Mouse (Mus musculus) hindbrain, embryonic 14.5 days (tissue): ENCODE measurements at regions not wholly inside any gene's neighbourhood (a gene's known extent, or its start where the extent isn't known, plus 50 kb on each side); places are given as distances from the start of the nearest gene placed in this dataset.
A peak's percentile ranks its signal among the peaks of the same experiment; 100 is the strongest.

Experiments used
- ATAC-seq: fragments of 200-750 bp; cut with Nextera tagmentation; 2 replicates; pipeline ENCODE4 v1.8.0; 2017; ENCODE audit warnings: moderate number of reproducible peaks, mild to moderate bottlenecking, moderate TSS enrichment, moderate library complexity; ENCODE audit not compliant: low FRiP score
- DNase-seq: peaks from one replicate; pipeline ENCODE4 v3.0.0-alpha.2; 2015; ENCODE audit warnings: low spot score
- H3K27ac ChIP-seq: fragments of 300-500 bp; sonication (generic); 2 replicates; pipeline ENCODE4 v1.5.1; 2014; ENCODE audit warnings: mild to moderate bottlenecking, moderate library complexity
- H3K27me3 ChIP-seq: fragments of 300-500 bp; sonication (generic); 2 replicates; pipeline ENCODE4 v1.6.1; 2014; ENCODE audit warnings: mild to moderate bottlenecking, low read length, mixed read lengths; ENCODE audit not compliant: control insufficient read depth, insufficient read depth
- H3K36me3 ChIP-seq: fragments of 300-500 bp; sonication (generic); replicated peaks from 2 replicates; pipeline ENCODE4 v1.6.1; 2014; ENCODE audit not compliant: control insufficient read depth, insufficient read depth
- H3K4me1 ChIP-seq: fragments of 300-500 bp; sonication (generic); replicated peaks from 2 replicates; pipeline ENCODE4 v1.6.1; 2014; ENCODE audit warnings: antibody characterized with exemption, low read length, mixed read lengths; ENCODE audit not compliant: control insufficient read depth, insufficient read depth
- H3K4me2 ChIP-seq: fragments of 300-500 bp; sonication (generic); replicated peaks from 2 replicates; pipeline ENCODE4 v1.6.1; 2014; ENCODE audit warnings: mild to moderate bottlenecking, moderate library complexity
- H3K4me3 ChIP-seq: fragments of 300-500 bp; sonication (generic); replicated peaks from 2 replicates; pipeline ENCODE4 v1.5.1; 2014; ENCODE audit warnings: mild to moderate bottlenecking, low read length
- H3K9ac ChIP-seq: fragments of 300-500 bp; sonication (generic); 2 replicates; pipeline ENCODE4 v1.6.1; 2014
- H3K9me3 ChIP-seq: fragments of 300-500 bp; sonication (generic); 2 replicates; pipeline ENCODE4 v1.6.1; 2016; ENCODE audit warnings: low read length; ENCODE audit not compliant: control insufficient read depth
- WGBS: fragments of 180-500 bp; shearing (Covaris S2); extraction: QIAGEN DNeasy Blood & Tissue Kit; methylation state at CpG from one replicate; pipeline ENCODE4 v1.1.7; 2014; 5-methylcytosine and 5-hydroxymethylcytosine counted together

DNA sequence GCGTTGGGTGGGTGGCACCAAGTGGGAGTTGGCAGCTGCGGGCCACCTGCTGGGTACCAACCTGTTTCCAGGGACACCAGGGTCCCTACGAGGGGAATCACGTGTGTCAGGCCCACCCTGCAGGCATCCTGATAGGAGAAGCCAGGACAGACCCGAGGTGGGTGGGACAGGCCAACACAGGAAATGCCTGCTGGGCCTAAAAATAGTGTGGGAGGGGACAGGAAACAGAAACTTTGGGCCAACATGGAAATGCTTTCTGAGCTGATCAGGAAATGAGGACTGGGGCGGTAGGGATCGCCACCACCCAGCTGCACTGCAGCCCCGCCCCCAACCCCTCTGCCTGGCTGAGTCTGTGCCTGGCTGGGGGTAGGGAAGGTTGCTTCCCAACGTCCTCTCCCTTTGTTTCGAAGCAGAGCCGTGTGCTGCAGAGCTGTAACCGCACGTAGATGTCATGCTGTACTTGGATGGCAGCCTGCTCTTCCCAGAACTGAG, 78.7 kb upstream of the Podxl start:
- no peak for ATAC-seq
- Histone ChIP-seq H3K36me3 (no peaks in the 10 kb centered on the region), H3K4me3 (no peak overlapping the region), H3K4me1 (peaks cover 4% of the 10 kb centered on the region; the same call in 1 of the 2 replicates), H3K4me2 (no peak overlapping the region), H3K9me3 (no peaks in the 10 kb centered on the region), H3K9ac (no peak overlapping the region), H3K27ac (no peak overlapping the region), H3K27me3 (0 out of 2 replicates have a peak, but pooled peaks cover 4% of the 10 kb centered on the region)
- WGBS, result 27% methylated on average over 13 of the region's 13 CpGs
- no peak for DNase-seq

GRCm38 (mm10) chr6:31640745-31641144, 77.0 kb upstream of the Podxl start:
- 48% methylated on average over 2 of the region's 2 CpGs for WGBS
- ATAC-seq, result no peak
- H3K27ac ChIP-seq, result no peak overlapping the region

GRCm38 (mm10) chr6:31639460-31639859, 75.7 kb upstream of the Podxl start:
- 17% methylated on average over 2 of the region's 2 CpGs for WGBS

More at GRCm38 (mm10) chr6:31640745-31641144, 77.0 kb upstream of the Podxl start:
- Histone ChIP-seq H3K27me3 (0 out of 2 replicates have a peak, but pooled peaks cover 4% of the 10 kb centered on the region), H3K4me3 (no peak overlapping the region), H3K4me1 (peaks cover 4% of the 10 kb centered on the region; the same call in 1 of the 2 replicates), H3K9me3 (no peaks in the 10 kb centered on the region), H3K36me3 (no peaks in the 10 kb centered on the region), H3K9ac (no peak overlapping the region), H3K4me2 (no peak overlapping the region)
- no peak for DNase-seq

GRCm38 (mm10) chr6:31638434-31639220, 74.8 kb upstream of the Podxl start:
- no peak overlapping the region for H3K27ac ChIP-seq
- H3K9me3 ChIP-seq, result no peaks in the 10 kb centered on the region
- WGBS, result 33% methylated on average over 13 of the region's 13 CpGs
- DNase-seq (no peak), ATAC-seq (no peak)
- no peak overlapping the region for H3K4me2 ChIP-seq
- H3K27me3 ChIP-seq, result 0 out of 2 replicates have a peak, but pooled peaks cover 4% of the 10 kb centered on the region
- peaks cover 4% of the 10 kb centered on the region; the same call in 1 of the 2 replicates for H3K4me1 ChIP-seq
- H3K9ac ChIP-seq, result no peak overlapping the region
- no peaks in the 10 kb centered on the region for H3K36me3 ChIP-seq
- H3K4me3 ChIP-seq, result no peak overlapping the region

More at GRCm38 (mm10) chr6:31639460-31639859, 75.7 kb upstream of the Podxl start:
- Histone ChIP-seq H3K27me3 (0 out of 2 replicates have a peak, but pooled peaks cover 4% of the 10 kb centered on the region), H3K9ac (no peak overlapping the region), H3K36me3 (no peaks in the 10 kb centered on the region), H3K4me1 (peaks cover 4% of the 10 kb centered on the region; the same call in 1 of the 2 replicates), H3K4me2 (no peak overlapping the region), H3K4me3 (no peak overlapping the region), H3K27ac (no peak overlapping the region), H3K9me3 (no peaks in the 10 kb centered on the region)
- ATAC-seq (peak; percentile 73), DNase-seq (peak; percentile 80)

GRCm38 (mm10) chr6:31637371-31638052, 73.7 kb upstream of the Podxl start:
- 17% methylated on average over 16 of the region's 16 CpGs for WGBS
- no peak overlapping the region for H3K27ac ChIP-seq
- ATAC-seq, result no peak
- H3K36me3 ChIP-seq, result no peaks in the 10 kb centered on the region
- no peak overlapping the region for H3K4me3 ChIP-seq
- H3K9ac ChIP-seq, result no peak overlapping the region
- H3K9me3 ChIP-seq, result no peaks in the 10 kb centered on the region
- peaks cover 4% of the 10 kb centered on the region; the same call in 1 of the 2 replicates for H3K4me1 ChIP-seq
- H3K27me3 ChIP-seq, result 0 out of 2 replicates have a peak, but pooled peaks cover 4% of the 10 kb centered on the region
- peak overlapping the region; percentile 23; the same call in 1 of the 2 replicates for H3K4me2 ChIP-seq
- no peak for DNase-seq

DNA sequence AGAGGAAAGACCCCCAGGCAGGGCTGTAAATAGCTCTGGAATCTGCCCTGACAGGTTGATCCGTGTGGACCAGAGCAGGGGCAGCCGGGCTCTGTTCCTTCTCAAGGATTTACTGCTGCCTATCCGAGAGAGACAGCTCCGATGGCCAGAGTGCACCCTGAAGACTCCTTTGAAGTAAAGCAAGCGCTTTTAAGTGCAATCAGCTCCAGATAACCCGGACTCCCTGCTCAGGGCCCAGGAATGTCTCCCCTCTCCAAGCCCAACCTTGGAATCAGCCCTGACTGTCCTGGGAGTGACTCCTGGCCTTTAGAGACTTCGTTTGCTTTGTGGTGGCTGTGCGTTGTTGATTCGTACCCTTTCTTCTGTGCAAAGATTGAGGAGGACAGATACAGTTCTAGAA, 73.2 kb upstream of the Podxl start:
- Histone ChIP-seq H3K9me3 (no peaks in the 10 kb centered on the region), H3K9ac (no peak overlapping the region), H3K27ac (no peak overlapping the region), H3K27me3 (0 out of 2 replicates have a peak, but pooled peaks cover 4% of the 10 kb centered on the region), H3K36me3 (no peaks in the 10 kb centered on the region), H3K4me2 (no peak overlapping the region), H3K4me1 (peaks cover 4% of the 10 kb centered on the region; the same call in 1 of the 2 replicates), H3K4me3 (no peak overlapping the region)
- DNase-seq (no peak), ATAC-seq (no peak)
- WGBS, result 32% methylated on average over 9 of the region's 9 CpGs

- 0 out of 2 replicates have a peak, but pooled peaks cover under 1% of the 10 kb centered on the region for H3K27me3 ChIP-seq
- no peak for DNase-seq
- no peaks in the 10 kb centered on the region for H3K4me1 ChIP-seq
- no peak overlapping the region for H3K4me3 ChIP-seq
- no peaks in the 10 kb centered on the region for H3K9me3 ChIP-seq
- no peaks in the 10 kb centered on the region for H3K36me3 ChIP-seq
- H3K27ac ChIP-seq, result no peak overlapping the region
- no peak overlapping the region for H3K9ac ChIP-seq
- no peak for ATAC-seq
- WGBS, result 69% methylated on average over 10 of the region's 10 CpGs
- H3K4me2 ChIP-seq, result no peak overlapping the region
Measured at GRCm38 (mm10) chr6:31632485-31632884, 68.7 kb upstream of the Podxl start.

DNA sequence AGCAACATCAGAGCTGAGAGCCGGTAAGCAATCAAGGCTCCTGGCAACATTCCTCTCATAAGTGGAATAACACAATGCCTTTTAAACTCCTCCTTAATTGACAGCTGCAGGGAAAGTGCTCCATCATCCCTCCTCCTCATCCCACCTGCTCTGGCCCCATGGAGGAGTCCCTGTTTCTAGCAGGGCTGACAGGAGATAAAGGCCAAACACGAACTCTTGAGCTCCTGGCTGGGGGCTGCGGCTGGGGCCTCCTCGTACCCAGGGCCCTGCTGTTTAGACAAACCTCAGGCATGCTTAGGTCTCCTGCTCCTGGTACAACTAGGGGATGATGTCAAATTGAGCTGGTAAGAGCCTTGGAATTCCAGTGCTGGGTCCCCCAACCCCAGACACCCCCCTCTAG, 66.2 kb upstream of the Podxl start:
- Histone ChIP-seq H3K27me3 (no peaks in the 10 kb centered on the region), H3K4me3 (no peak overlapping the region), H3K27ac (no peak overlapping the region), H3K36me3 (no peaks in the 10 kb centered on the region), H3K4me2 (no peak overlapping the region), H3K9ac (no peak overlapping the region), H3K4me1 (no peaks in the 10 kb centered on the region), H3K9me3 (no peaks in the 10 kb centered on the region)
- DNase-seq (no peak), ATAC-seq (no peak)
- 66% methylated on average over 4 of the region's 4 CpGs for whole genome bisulfite sequencing

GRCm38 (mm10) chr6:31627912-31628311, 64.1 kb upstream of the Podxl start:
- no peaks in the 10 kb centered on the region for H3K9me3 ChIP-seq
- whole genome bisulfite sequencing, result 84% methylated on average over 3 of the region's 3 CpGs
- no peak overlapping the region for H3K4me3 ChIP-seq
- DNase-seq, result no peak
- no peaks in the 10 kb centered on the region for H3K36me3 ChIP-seq
- no peaks in the 10 kb centered on the region for H3K27me3 ChIP-seq
- no peak overlapping the region for H3K9ac ChIP-seq
- no peak overlapping the region for H3K27ac ChIP-seq
- no peak for ATAC-seq
- H3K4me2 ChIP-seq, result no peak overlapping the region
- no peaks in the 10 kb centered on the region for H3K4me1 ChIP-seq
